Mouse (Mus musculus): Measurements from ENCODE around the gene Eif4h.

Gene Eif4h

DNA sequence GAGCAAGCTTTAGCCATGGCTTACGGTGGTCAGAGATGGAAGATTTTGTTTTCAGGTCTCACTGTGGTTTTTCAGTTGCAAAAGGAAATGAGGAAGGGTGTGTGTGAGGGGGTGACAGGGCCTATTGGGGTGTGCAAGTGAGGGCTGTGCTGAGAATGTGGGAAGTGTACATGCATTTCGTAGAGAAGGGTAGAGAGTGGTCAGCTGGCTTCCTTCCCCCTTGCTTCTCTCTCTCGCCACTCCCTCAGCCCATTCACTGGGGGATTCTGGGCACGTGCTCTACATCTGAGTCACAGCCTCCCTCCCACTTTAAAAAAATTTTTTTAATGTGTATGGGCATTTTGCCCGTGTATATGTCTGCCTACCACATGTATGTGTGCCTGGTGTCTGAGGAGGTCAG is 32.2 kb downstream of the Eif4h start:
- no peak for DNase-seq (ENCODE audit: low spot score in 2 of 2)

GRCm38 (mm10) chr5:134606314-134606713 is 33.0 kb downstream of the Eif4h start:
- DNase-seq (ENCODE audit: low spot score in 2 of 2) = no peak

- no peak for DNase-seq (ENCODE audit: low spot score in 2 of 2)
Measured at GRCm38 (mm10) chr5:134604376-134604775, 34.9 kb downstream of the Eif4h start.

DNA sequence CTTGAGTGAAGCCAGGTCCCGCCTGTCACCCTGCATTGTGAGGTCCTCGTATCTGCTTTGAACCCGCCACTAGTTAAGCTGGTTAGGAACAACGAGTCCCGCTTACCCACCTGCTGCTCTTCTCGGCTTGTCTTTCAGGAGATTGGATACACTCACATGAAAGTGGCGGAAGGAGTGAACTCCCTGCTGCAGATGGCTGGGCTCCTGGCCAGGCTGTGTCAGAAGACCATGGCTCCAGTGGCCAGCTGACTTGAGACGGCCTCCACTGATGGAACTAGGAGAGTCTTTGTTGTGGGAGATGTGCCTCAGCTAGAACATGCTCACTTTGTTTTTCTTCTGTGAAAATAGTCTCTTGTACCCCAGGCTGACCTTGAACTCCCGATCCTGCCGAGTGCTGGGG is 41.6 kb downstream of the Eif4h start:
- DNase-seq (ENCODE audit: low spot score in 2 of 2) = no peak

DNA sequence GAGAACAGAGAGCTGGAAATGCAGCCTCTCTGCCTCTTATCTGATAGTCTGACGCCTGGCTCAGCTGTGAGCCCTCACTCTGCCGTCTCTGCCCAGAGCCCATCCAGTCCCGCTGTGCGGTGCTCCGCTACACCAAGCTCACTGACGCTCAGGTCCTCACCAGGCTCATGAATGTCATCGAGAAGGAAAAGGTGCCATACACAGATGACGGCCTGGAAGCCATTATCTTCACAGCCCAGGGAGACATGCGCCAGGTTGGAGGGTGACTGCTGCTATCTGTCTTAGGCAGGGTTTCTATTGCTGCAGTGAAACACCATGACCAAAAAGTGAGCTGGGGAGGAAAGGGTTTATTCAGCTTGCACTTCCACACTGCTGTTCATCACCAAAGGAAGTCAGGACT is 46.2 kb downstream of the Eif4h start:
- DNase-seq (ENCODE audit: low spot score in 2 of 2) = no peak

DNA sequence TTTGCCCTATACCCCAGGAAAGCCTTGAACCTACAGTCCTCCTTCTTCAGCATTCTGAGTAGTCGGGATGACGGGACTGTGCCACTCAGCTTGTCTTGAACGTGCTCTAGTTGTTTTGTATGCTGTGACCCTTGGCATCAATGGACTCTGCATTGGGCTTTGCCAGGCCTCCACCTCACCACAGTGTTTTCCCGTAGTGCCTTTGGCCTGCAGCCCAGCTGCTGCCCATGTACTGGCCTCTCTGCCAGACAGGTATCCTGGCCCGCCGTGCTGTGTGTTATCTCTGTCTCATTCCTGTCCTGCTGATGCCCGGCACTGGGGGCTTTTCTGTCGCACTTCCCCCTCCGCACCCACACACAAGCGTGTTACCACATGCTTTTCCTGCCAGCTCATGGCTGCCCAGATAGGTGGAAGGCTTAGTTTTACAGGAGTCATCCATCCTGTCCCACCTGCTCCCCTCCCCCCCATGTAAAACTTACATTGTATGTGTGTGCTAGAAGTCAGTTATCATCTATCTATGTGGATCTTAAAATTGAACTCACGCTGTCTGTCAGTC is 47.2 kb downstream of the Eif4h start:
- no peak for DNase-seq (ENCODE audit: low spot score in 2 of 2)

DNA sequence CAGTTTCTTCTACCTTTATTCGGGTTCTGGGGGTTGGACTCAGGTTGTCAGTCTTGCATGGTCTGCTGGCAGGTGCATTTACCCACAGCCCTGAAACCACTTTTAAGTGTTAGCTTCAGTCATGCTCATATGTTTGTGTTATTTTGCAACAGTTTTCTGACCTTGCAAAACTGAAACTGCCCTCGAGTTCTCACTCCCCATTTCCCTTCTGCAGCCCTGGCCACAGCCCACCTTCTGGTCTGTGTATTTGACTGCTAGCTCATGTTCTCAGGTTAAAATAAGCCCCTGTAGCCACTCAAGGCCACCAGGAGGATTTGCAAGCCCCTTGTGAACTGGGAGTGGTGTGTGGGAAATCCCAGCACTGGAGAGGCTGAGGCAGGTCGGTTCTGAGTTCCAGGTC is 49.4 kb downstream of the Eif4h start:
- DNase-seq (ENCODE audit: low spot score in 2 of 2) = no peak

- no peak for DNase-seq (ENCODE audit: low spot score in 2 of 2)
Measured at GRCm38 (mm10) chr5:134584798-134585197, 54.5 kb downstream of the Eif4h start.

GRCm38 (mm10) chr5:134583884-134584213 is 55.4 kb downstream of the Eif4h start:
- no peak for DNase-seq (ENCODE audit: low spot score in 2 of 2)

GRCm38 (mm10) chr5:134583006-134583883 is 56.0 kb downstream of the Eif4h start:
- DNase-seq (ENCODE audit: low spot score in 2 of 2) = no peak

- DNase-seq (ENCODE audit: low spot score in 2 of 2) = peak; percentile 93 to 94
Measured at GRCm38 (mm10) chr5:134582221-134582907, 56.9 kb downstream of the Eif4h start.

DNA sequence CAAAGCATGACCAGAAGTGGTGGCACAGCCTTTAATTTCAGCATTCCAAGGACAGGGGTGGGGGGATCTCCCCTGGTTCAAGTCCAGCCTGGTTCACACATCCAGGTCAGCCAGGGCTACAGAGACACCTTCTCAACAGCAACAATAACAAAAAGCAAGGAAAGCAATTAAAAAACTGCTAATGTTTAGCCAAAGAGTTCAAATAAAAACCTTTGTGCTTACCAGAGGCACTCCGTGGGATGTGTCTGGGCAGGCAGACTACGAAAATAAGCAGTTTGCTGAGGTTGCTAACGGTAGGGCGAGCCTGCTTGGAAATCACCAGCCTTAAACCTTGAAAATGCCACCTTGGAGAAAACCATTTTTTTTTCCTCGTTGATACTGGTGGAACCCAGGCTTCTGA is 58.1 kb downstream of the Eif4h start, which contains the start of gene Rfc2:
Rfc2 (plus strand) TSS at position 221 of the 400 bp plus-strand sequence.
- no peak for DNase-seq (ENCODE audit: low spot score in 2 of 2)

DNA sequence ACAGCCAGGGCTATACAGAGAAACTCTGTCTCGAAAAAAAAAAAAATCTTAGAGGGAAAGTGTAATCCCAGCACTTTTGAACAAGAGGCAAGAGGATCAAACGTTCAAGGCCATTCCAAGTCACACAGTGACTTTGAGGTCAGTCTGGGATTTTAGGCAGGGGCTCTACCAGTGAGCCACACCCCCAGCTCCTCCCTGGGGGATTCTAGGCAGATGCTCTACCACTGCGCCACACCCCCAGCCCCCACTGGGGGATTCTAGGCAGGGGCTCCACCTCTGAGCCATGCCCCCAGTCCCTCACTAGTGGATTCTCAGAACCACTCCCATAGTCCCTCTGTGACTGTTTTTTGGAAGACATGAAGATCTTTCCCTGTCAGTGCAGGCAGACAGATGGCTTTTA is 60.2 kb downstream of the Eif4h start:
- no peak for DNase-seq (ENCODE audit: low spot score in 2 of 2)

DNA sequence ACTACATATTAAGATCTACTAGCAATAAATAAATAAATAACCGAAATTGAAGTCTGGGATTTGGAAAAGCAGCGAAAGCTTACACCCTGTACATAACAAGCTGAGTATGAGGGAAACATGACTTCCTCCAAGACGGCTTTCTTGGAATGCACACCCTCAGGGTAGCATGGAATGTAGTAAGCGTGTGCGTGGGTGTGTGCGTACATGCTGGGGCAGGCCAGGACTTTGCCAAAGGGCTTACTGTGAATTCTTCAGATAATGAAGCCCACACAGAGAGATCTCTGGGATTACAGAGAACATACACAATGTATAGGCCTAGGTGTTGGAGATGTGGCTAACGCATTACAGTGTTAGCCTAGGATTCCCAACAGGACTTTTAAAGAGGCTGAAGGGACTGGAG is 61.8 kb downstream of the Eif4h start:
- no peak for DNase-seq (ENCODE audit: low spot score in 2 of 2)

DNA sequence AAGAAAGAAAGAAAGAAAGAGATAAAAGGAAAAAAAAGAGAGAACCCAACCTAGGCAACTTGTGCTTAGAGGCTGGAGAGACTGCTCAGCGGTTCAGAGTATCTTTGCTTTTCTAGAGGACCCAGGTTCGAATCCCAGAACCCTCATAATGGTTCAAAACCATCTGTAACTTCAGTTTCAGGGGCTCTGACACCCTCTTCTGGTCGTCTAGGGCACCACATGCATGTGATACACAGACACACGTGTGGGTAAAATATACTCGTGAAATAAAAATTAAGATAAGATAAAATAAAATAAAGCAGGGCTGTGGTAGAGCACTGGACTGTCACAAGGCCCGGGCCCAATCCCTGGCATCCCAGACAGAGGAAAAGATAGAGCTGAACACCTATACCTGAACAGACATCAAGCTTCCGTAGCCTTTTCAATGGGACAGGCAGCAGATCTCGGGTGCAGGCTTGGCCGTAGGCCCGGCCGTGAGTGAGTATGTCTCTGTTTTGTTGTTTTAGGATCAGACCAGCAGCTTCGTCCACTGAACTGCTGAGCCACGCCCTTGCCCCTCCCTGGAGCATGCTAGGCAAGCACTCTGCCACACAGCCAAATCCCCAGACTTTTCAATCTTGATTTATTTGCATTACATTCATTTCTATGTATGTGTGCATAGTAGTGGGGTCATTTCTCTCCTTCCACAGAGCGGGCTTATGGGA is 62.6 kb downstream of the Eif4h start:
- no peak for DNase-seq (ENCODE audit: low spot score in 2 of 2)

DNA sequence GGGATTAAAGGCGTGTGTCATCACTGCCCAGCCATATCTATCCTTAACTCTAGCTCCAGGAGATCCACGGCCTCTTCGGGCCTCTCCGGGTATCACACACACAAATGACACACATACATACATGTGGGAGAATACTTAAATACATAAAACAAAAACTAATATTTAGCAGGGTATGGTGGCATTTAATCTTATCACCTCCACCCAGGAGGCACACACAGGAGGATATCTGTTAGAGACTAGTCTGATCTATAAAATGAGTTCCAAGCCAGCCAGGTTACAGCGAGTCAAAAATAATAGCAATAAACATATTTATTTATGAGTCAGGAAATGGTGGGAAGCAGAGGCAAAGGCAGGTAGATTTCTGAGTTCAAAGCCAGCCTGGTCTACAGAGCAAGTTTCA is 63.5 kb downstream of the Eif4h start:
- no peak for DNase-seq (ENCODE audit: low spot score in 2 of 2)

DNA sequence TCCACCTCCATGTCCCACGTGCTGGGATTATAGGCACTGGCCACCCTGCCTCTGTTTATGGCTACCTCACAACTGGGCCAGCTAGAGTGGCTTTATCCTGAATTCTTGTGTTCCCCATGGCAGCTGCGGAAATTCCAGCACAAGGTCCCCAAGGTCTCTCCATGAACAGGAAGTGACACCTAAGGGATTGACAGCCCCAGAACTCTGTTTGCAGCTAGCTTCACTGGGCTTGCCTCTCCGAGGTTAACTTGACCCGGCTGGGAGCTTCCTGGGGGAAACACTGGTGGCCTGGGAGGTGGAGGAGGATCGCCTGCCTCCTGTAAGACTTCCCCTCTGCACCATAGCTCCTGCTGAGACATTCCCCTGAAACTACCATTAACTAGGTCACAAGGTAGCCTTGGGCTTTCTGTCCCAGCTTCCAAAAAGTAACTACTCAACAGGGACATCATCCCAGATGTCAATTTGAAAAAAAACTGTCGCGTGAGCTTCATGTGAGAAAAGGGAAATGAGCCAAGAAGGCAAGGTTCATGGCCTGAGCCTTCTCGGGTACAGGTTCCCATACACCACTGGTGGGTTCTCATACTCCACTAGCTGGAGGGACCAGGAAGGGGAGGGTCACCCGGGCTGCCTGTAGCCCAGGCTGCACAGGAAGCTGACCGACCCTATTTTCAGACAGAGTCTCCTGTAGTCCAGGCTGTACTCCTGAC is 66.6 kb downstream of the Eif4h start:
- no peak for DNase-seq (ENCODE audit: low spot score in 2 of 2)

DNA sequence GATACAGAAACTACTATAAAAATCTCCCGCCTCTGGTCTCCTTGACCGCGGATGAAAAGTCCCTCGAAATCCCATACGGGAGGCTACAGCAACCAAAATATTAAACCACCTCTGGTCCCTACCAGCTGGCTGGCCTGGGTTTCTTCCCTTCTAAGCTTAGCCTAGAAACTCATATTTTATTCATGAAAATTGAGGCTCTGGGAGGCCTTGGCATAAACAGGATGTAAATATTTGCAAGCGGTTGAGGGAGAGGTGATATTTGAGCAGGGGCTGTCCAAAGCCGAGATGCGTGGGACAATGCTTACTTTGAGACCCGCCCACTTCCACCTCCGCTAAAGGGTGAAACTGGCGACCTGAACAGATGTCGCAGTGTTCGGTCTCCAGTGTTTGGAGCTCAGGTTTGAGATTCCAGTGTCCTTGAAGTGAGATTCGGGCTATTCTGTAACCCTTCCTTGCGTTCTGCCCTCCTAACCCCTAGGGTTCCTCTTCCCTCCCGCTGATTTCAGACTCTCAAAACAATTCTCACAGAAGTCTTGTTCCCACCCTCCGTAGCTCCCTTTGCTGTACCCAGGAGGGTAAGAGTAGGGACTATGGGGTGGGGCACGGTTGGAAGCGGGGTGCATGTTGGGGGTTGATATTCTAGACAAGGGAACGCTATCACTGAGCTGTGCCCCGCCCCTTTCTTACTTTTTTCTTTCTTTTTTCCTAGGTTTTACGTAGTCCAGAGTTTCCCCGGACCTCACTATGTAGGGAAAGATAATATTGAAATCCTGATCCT is 67.4 kb downstream of the Eif4h start:
- no peak for DNase-seq (ENCODE audit: low spot score in 2 of 2)

Data from right cerebral cortex, postnatal 36 days (tissue).